Mouse (Mus musculus) splenic B cell, adult 2 months (primary cell): Measurements from ENCODE around the gene Mxi1.

Experiments
- DNase-seq: peaks from one replicate; pipeline ENCODE4 v3.0.0-alpha.2; 2011; ENCODE audit warnings: low read depth, low spot score
- H3K27me3 ChIP-seq: 2 replicates; pipeline ENCODE4 v1.6.1; 2012; ENCODE audit warnings: mild to moderate bottlenecking, low read length, moderate library complexity, mixed read lengths; ENCODE audit not compliant: control insufficient read depth, poor library complexity, insufficient read depth, severe bottlenecking
- H3K36me3 ChIP-seq: 2 replicates; pipeline ENCODE4 v1.6.1; 2012; ENCODE audit warnings: mild to moderate bottlenecking, low read length, moderate library complexity, mixed read lengths; ENCODE audit not compliant: control insufficient read depth, poor library complexity, insufficient read depth, severe bottlenecking

Gene Mxi1

DNA sequence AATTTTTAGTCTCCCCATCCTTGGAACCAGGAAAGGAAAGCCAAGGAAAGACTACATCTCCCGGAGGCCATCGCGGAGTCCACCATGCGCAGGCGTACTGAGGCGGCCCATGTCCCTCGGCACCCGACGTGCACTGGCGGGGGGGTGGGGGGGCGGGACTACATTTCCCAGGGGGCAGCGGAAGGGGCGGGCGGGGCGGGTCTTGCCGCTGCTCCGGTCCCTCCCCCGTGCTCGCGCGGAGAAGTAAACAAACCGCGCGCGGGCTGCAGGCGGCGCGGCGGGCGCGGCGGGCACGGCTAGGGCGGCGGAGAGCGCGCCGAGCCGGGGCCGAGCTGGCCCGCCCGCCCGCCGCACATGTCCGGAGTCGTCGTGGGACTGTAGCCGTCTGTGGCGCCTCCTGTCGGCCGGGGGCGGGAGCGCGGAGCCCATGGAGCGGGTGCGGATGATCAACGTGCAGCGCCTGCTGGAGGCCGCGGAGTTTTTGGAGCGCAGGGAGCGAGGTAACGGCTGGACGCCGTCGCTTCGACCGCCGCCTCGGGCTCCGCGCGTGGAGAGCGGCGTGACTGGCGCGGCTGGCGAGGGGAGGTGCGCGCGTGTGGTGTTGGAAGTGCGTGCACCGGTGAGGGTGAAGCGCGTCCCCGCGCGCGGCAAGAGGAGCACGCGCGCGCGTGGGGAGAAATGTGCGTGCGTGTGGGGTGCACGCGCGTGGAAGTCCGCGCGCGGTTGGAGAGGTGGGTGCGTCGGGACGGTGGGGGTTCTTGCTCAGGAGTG lies 19.1 kb downstream of the Mxi1 start:
- Histone ChIP-seq H3K27me3 (no peaks in the 10 kb centered on the region), H3K36me3 (no peaks in the 10 kb centered on the region; the same call in 1 of the 2 replicates)
- DNase-seq: peak; percentile 91

GRCm38 (mm10) chr19:53329992-53330381 lies 19.7 kb downstream of the Mxi1 start:
- no peaks in the 10 kb centered on the region; the same call in 1 of the 2 replicates for H3K36me3 ChIP-seq
- H3K27me3 ChIP-seq: no peaks in the 10 kb centered on the region
- DNase-seq: peak; percentile 58

GRCm38 (mm10) chr19:53331882-53332500 lies 21.7 kb downstream of the Mxi1 start:
- H3K36me3 ChIP-seq: no peaks in the 10 kb centered on the region; the same call in 1 of the 2 replicates
- DNase-seq: no peak
- H3K27me3 ChIP-seq: no peaks in the 10 kb centered on the region

- Histone ChIP-seq H3K36me3 (no peaks in the 10 kb centered on the region), H3K27me3 (no peaks in the 10 kb centered on the region)
- DNase-seq: no peak
Observed at GRCm38 (mm10) chr19:53333730-53334129, 23.4 kb downstream of the Mxi1 start.

GRCm38 (mm10) chr19:53335241-53335640 lies 24.9 kb downstream of the Mxi1 start:
- H3K27me3 ChIP-seq: no peaks in the 10 kb centered on the region
- no peak for DNase-seq
- H3K36me3 ChIP-seq: no peaks in the 10 kb centered on the region

- Histone ChIP-seq H3K27me3 (no peaks in the 10 kb centered on the region), H3K36me3 (no peaks in the 10 kb centered on the region)
- DNase-seq: peak; percentile 22
Observed at GRCm38 (mm10) chr19:53340423-53340822, 30.1 kb downstream of the Mxi1 start.

DNA sequence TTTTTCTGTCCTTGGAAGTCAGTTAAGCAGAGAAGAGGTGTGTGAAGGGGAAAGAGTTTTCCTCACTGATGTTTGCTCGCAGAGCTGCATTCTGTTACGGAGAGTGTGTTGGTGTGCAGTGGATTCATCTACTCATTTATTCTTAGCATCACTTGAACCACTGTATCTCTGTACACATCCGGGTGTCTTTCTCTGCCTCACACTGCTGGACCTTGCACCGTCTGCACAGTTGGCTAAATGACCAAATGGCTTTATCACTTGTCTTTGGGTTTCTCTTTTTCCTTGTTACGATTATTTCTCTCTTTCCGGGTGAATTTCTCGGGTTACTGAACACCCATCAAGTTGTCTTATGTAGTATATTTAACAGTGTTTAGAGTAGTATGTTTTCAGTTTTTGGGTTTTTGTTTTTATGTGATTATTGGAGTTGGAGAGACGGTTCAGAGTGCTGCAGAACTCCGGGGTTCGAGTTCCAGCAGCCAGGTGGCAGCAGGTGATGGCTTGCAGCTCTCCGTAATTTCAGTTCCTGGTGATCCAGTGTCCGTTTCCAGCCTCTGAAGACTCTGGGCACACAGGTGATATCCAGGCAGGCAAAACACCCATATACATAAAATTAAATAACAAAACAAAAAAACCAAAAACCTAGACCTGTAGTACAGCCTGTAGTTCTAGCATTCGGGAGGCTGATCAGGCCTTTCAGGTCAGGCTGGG lies 33.0 kb downstream of the Mxi1 start:
- no peaks in the 10 kb centered on the region for H3K36me3 ChIP-seq
- DNase-seq: no peak
- H3K27me3 ChIP-seq: no peaks in the 10 kb centered on the region

- Histone ChIP-seq H3K27me3 (no peaks in the 10 kb centered on the region), H3K36me3 (no peaks in the 10 kb centered on the region)
- no peak for DNase-seq
Observed at GRCm38 (mm10) chr19:53344062-53344461, 33.7 kb downstream of the Mxi1 start.

DNA sequence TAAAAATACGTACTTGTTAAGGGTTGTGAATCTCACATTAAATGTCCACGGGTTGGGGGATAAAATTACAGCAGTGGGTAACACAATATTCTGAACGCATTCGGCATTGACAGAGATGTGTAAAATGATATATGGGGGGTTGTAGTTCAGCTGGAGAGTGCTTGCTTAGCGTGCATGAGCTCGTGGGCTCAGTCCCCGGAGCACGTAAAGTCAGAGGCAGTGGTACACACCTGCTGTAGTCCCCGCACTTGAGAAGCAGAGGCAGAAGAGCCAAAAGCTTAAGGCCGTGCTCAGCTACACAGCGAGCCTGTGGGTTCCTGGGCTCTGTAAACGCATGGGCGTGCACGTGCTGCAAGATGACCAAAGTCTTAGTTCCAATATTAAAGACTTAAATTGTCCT lies 35.4 kb downstream of the Mxi1 start:
- Histone ChIP-seq H3K27me3 (no peaks in the 10 kb centered on the region), H3K36me3 (no peaks in the 10 kb centered on the region)
- DNase-seq: no peak

GRCm38 (mm10) chr19:53353864-53354263 lies 43.5 kb downstream of the Mxi1 start:
- Histone ChIP-seq H3K36me3 (no peaks in the 10 kb centered on the region), H3K27me3 (no peaks in the 10 kb centered on the region)
- no peak for DNase-seq

DNA sequence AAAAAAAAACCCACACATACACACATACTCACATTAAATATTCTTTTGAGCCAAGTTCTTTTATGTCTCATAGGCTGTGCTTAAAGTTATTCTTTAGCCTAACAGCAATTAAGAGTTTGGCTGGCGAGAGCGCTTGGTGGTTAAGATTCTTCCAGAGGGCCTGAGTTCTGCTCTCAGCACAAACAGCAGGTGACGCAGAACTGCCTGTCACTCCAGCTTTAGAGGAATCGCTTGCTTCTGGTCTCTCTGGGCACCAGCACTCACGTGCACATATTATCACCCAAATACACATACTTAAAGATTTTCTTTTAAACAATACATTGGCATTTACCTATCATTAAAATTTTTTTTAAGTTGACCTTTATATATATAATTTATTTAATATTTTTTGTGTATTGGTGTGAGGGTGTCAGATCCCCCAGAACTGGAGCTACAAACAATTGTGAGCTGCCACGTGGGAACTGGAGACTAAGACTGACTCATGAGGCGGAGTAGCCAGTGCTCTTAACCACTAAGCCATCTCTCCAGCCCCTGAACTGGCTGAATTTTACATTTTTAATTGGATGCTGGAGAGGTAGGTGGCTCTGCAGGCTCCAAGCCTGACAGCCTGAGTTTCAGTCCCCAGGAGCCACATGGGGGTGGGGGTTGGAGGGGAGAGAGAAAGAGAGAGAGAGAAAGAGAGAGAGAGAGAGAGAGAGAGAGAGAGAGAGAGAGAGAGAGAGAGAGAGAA lies 44.1 kb downstream of the Mxi1 start:
- DNase-seq: no peak
- no peaks in the 10 kb centered on the region for H3K27me3 ChIP-seq
- H3K36me3 ChIP-seq: no peaks in the 10 kb centered on the region

GRCm38 (mm10) chr19:53355065-53355464 lies 44.7 kb downstream of the Mxi1 start:
- Histone ChIP-seq H3K27me3 (no peaks in the 10 kb centered on the region), H3K36me3 (no peaks in the 10 kb centered on the region)
- no peak for DNase-seq

DNA sequence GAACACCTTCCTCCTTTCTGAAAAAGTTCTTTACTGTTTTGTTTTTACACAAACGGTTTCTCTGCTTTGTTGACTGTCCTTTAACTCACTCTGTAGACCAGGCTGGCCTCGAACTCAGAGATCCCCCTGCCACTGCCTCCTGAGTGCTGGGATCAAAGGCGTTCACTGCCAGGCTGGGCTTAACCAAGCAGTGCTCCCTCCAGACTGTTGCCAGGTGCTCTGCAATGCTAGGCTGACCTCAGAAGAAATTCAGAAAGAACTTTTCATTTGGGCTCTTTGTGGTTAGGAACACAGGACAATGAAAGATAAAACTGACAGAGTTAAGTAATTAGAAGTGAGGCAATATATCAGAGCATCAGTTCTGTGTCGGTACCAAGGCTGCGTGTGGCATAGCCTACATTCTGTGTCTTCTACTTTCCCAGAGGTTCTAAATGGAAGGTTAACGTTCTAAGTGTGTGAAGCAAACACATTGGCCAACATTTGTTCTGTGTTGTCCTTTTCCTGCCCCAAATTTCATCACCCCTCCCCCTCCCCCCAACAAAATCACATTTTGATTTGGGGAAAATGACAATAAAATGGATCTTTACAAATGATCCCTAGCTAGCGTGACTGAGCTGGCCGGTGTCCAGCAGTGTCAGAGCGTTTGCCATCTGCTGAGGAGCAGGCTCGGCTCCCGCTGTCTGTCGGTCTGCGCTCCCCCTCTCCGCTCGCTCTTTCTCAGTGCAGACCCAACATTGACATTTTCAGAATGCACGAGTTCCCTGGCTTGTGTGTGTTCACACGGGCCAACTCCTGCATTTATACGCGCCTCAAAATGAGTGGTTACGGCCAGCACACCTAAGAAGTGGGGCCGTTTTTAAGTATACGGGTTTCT lies 49.1 kb downstream of the Mxi1 start:
- Histone ChIP-seq H3K27me3 (no peaks in the 10 kb centered on the region), H3K36me3 (no peaks in the 10 kb centered on the region)
- no peak for DNase-seq
